Mouse (Mus musculus) layer of hippocampus, postnatal 10 days (tissue): ENCODE measurements around the gene Ndufv3. TPM values are rescaled to one million over a fixed set of nuclear protein-coding genes. Genes with fewer than 3 reads are reported as not detected.
A peak's percentile ranks its signal among the peaks of the same experiment; 100 is the strongest.
"Not testable (repeated sequence)": the region's sequence is repeated elsewhere in the genome, so short reads cannot be mapped to it uniquely, and the experiment has no call there.

ENCODE experiments used
- DNase-seq, 2 experiments: peaks; one replicate each; pipeline ENCODE4 v3.0.0; 2021; ENCODE audit warnings: low spot score in 2 of 2
- total RNA-seq, 2 experiments: library from RNA; stranded (reverse); gene quantifications; 2 replicates each; pipeline ENCODE4 v1.2.3; 2021

Ndufv3 gene
- total RNA-seq, 2 experiments from 2014 or later, result 294 to 312 TPM

GRCm38 (mm10) chr17:31511792-31512495, 8.0 kb upstream of the Ndufv3 start:
- DNase-seq, result peak; percentile 86 to 90

GRCm38 (mm10) chr17:31512593-31512992, 7.3 kb upstream of the Ndufv3 start:
- no peak for DNase-seq

GRCm38 (mm10) chr17:31514696-31515095, 5.2 kb upstream of the Ndufv3 start:
- DNase-seq, result no peak

GRCm38 (mm10) chr17:31519344-31519945, 470 bp upstream of the Ndufv3 start:
- no peak for DNase-seq

GRCm38 (mm10) chr17:31520895-31521294, 980 bp downstream of the Ndufv3 start:
- peak; percentile 41 to 60 for DNase-seq

- no peak for DNase-seq
Measured at GRCm38 (mm10) chr17:31521948-31522347, 2.0 kb downstream of the Ndufv3 start.

GRCm38 (mm10) chr17:31525114-31525513, 5.2 kb downstream of the Ndufv3 start:
- DNase-seq, result no peak

- no peak for DNase-seq
Measured at GRCm38 (mm10) chr17:31525816-31526215, 5.9 kb downstream of the Ndufv3 start.

GRCm38 (mm10) chr17:31529314-31529713, 9.4 kb downstream of the Ndufv3 start:
- DNase-seq, result peak; percentile 30 to 47

GRCm38 (mm10) chr17:31531441-31532158, 11.7 kb downstream of the Ndufv3 start:
- DNase-seq, result no peak

- DNase-seq, result not testable (repeated sequence)
Measured at GRCm38 (mm10) chr17:31532331-31532730, 12.4 kb downstream of the Ndufv3 start.

GRCm38 (mm10) chr17:31535358-31535757, 15.4 kb downstream of the Ndufv3 start:
- peak in 1 of 2 experiments; percentile 35 for DNase-seq

GRCm38 (mm10) chr17:31535871-31536629, 16.1 kb downstream of the Ndufv3 start:
- peak; percentile 73 to 78 for DNase-seq

GRCm38 (mm10) chr17:31540101-31540500, 20.2 kb downstream of the Ndufv3 start:
- DNase-seq, result no peak

GRCm38 (mm10) chr17:31540809-31541459, 21.0 kb downstream of the Ndufv3 start:
- DNase-seq, result no peak

- DNase-seq, result no peak
Measured at GRCm38 (mm10) chr17:31541460-31541831, 21.5 kb downstream of the Ndufv3 start.

GRCm38 (mm10) chr17:31543574-31543973, 23.7 kb downstream of the Ndufv3 start:
- DNase-seq, result no peak

- no peak for DNase-seq
Measured at GRCm38 (mm10) chr17:31546444-31547196, 26.7 kb downstream of the Ndufv3 start.

- DNase-seq, result no peak
Measured at GRCm38 (mm10) chr17:31547974-31548373, 28.1 kb downstream of the Ndufv3 start.

GRCm38 (mm10) chr17:31549389-31549788, 29.5 kb downstream of the Ndufv3 start:
- DNase-seq, result no peak
